Mouse (Mus musculus) heart, embryonic 11.5 days (tissue): ENCODE results near the gene Gm6890. TPM values are rescaled to one million over a fixed set of nuclear protein-coding genes. Genes with fewer than 3 reads are reported as not detected.
"Not testable (repeated sequence)": the region's sequence is repeated elsewhere in the genome, so short reads cannot be mapped to it uniquely, and the experiment has no call there.

Experiments used
- ATAC-seq: fragments of 200-750 bp; cut with Nextera tagmentation; replicated peaks from 2 replicates; pipeline ENCODE4 v1.8.0; 2017; ENCODE audit warnings: moderate library complexity; ENCODE audit not compliant: insufficient number of reproducible peaks, low FRiP score, low TSS enrichment
- H3K27ac ChIP-seq: fragments of 300-500 bp; sonication (generic); 2 replicates; pipeline ENCODE4 v1.5.1; 2014; ENCODE audit warnings: mild to moderate bottlenecking, low read depth, low read length
- H3K27me3 ChIP-seq: fragments of 300-500 bp; sonication (generic); 2 replicates; pipeline ENCODE4 v1.6.1; 2014; ENCODE audit warnings: mild to moderate bottlenecking, low read length, mixed read lengths; ENCODE audit not compliant: control insufficient read depth, insufficient read depth
- H3K36me3 ChIP-seq: fragments of 300-500 bp; sonication (generic); 2 replicates; pipeline ENCODE4 v1.6.1; 2014; ENCODE audit warnings: mild to moderate bottlenecking, low read length, moderate library complexity, mixed read lengths; ENCODE audit not compliant: control insufficient read depth, insufficient read depth
- H3K4me1 ChIP-seq: fragments of 300-500 bp; sonication (generic); 2 replicates; pipeline ENCODE4 v1.6.1; 2014; ENCODE audit warnings: low read length; ENCODE audit not compliant: control insufficient read depth, insufficient read depth
- H3K4me2 ChIP-seq: fragments of 300-500 bp; sonication (generic); 2 replicates; pipeline ENCODE4 v1.6.1; 2014; ENCODE audit warnings: mild to moderate bottlenecking, moderate library complexity
- H3K4me3 ChIP-seq: fragments of 300-500 bp; sonication (generic); 2 replicates; pipeline ENCODE4 v1.5.1; 2014; ENCODE audit warnings: low read depth, low read length
- H3K9ac ChIP-seq: fragments of 300-500 bp; sonication (generic); 2 replicates; pipeline ENCODE4 v1.6.1; 2014; ENCODE audit warnings: mild to moderate bottlenecking, low read depth, low read length, moderate library complexity
- H3K9me3 ChIP-seq: fragments of 300-500 bp; sonication (generic); replicated peaks from 2 replicates; pipeline ENCODE4 v1.6.1; 2016; ENCODE audit warnings: low read length; ENCODE audit not compliant: control insufficient read depth
- WGBS: fragments of 180-500 bp; shearing (Covaris S2); extraction: QIAGEN DNeasy Blood & Tissue Kit; methylation state at CpG from one replicate; pipeline ENCODE4 v1.1.7; 2014; ENCODE audit not compliant: insufficient replicate concordance; 5-methylcytosine and 5-hydroxymethylcytosine counted together
- polyA plus RNA-seq: library from polyadenylated mRNA; unstranded; fragments of >200 nt; fragmentation: Nextera tagmentation; extraction: Ambion mirVana; gene quantifications from 2 replicates; pipeline ENCODE4 v1.2.1, GENCODE M21; 2014

The Gm6890 gene
- polyA plus RNA-seq = not detected in 2 replicates

DNA sequence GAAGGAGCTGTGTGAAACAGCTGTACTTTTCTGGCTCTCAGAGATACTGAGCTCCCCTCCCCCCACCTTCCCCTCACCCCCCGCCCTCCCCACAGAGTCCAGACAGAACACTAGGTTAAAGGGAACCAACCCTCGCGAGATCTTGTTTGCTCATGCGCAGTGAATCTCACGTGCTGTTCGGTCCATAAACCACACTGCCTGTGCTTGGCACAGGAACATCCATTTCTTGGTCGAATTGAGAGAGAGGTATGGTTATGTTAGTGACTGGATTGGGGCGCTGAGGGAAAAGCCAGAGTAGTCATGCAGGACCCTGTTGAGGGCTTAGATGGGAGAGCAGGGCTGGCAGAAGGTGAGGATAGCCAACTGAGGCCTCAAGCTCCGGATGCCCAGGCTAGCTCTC lies at the start of gene Gm6890:
TSS of gene Gm6890 (plus strand) at position 301 of the 400 bp plus-strand sequence.
- not testable (repeated sequence) for H3K36me3 ChIP-seq, H3K27ac ChIP-seq, ATAC-seq, H3K9me3 ChIP-seq, H3K9ac ChIP-seq, H3K27me3 ChIP-seq, H3K4me2 ChIP-seq, H3K4me1 ChIP-seq, H3K4me3 ChIP-seq
- 85% methylated on average over 8 of the region's 9 CpGs for WGBS

DNA sequence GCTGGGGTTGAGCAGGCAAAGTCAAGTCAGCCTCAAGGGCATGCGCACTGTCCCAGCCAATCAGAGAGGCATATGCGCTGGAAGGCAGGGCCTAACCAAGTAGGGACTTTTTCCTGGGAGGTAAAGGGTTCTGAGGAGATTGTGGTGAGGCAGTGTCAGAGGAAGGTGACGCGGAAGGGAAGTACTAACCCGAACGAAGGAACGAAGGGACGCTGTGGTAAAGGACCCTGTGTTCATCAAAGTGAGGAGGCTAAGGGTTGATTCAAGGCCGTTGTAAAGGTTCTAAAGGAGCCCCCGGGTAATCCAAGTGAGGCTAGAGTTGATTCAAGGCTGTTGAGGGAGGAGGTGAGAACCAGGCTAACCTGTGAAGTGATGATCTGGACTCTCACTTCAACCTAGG lies 14.5 kb upstream of the Gm6890 start:
- not testable (repeated sequence) for H3K4me2 ChIP-seq, H3K36me3 ChIP-seq, ATAC-seq, H3K9me3 ChIP-seq, H3K4me3 ChIP-seq, H3K9ac ChIP-seq, H3K27me3 ChIP-seq, H3K4me1 ChIP-seq, H3K27ac ChIP-seq
- WGBS = 86% methylated on average over 2 of the region's 10 CpGs

DNA sequence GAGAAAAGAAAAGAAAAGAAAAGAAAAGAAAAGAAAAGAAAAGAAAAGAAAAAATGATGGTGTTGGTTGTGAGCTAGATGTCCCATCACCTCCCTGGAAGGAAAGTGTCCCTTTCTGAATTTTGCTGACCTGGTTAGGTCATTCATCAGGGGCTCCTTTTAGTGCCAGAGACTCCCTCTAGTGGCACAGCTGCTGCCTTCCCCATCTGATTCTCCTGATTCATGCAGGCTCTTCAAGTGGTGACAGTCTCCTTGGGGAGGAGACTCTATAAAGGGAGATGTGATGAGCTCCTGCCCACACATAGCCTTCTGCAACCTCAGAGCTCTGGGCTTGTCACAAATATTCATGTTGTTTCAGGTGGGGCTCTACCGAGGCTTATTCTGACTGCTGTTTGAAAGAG lies 30.0 kb downstream of the Gm6890 start:
- not testable (repeated sequence) for H3K4me3 ChIP-seq, H3K27me3 ChIP-seq, H3K4me2 ChIP-seq, H3K4me1 ChIP-seq, H3K27ac ChIP-seq, ATAC-seq, H3K9ac ChIP-seq, H3K36me3 ChIP-seq, H3K9me3 ChIP-seq
- no CpG with 5 or more reads among the region's 1 CpGs for WGBS

Other genes starting within 250 kb of the Gm6890 start
- not detected in 2 replicates for gene Olfr1326-ps1, start 166.0 kb upstream of the Gm6890 start, polyA plus RNA-seq
- gene Olfr1325, start 148.2 kb upstream of the Gm6890 start, polyA plus RNA-seq = not detected in 2 replicates
- gene Gm5640, start 95.3 kb upstream of the Gm6890 start, polyA plus RNA-seq = 0.17 TPM in 1 of 2 replicates, not detected in the other
- gene Gm5936, start 96.3 kb downstream of the Gm6890 start, polyA plus RNA-seq = not detected in 2 replicates